Mouse (Mus musculus): ENCODE measurements around the gene Clstn2.
A peak's percentile ranks its signal among the peaks of the same experiment; 100 is the strongest.

The Clstn2 gene

DNA sequence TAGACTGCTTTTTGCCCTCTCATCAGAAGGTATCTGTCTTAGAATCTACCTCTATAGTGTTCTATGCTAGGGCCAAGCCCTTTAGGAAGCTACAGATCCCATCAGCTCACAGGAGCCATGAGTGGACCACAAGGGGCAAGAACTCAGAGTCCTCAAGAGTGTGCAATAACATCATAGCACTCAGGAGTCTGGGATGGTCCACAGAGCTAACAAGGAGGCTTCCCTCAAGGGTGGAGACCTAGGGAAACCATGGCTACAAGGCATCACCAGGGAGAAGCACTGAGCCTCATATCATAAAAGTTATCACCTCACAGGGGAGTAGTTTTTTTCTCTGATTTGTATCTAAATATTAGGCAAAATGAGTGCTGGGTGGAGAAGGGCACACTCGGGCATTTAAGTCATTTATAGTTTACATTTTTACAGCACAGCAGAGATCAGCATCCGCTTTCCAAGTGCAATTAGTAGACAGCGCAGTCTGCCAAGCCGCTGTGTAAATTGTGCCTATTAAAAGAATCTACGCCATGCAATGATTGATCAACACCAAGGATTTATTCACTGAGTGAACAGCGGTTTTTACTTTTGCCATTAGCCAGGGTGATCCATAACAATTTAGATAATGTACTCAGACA is 82.5 kb downstream of the Clstn2 start:
- DNase-seq (ENCODE audit: low spot score), result no peak

DNA sequence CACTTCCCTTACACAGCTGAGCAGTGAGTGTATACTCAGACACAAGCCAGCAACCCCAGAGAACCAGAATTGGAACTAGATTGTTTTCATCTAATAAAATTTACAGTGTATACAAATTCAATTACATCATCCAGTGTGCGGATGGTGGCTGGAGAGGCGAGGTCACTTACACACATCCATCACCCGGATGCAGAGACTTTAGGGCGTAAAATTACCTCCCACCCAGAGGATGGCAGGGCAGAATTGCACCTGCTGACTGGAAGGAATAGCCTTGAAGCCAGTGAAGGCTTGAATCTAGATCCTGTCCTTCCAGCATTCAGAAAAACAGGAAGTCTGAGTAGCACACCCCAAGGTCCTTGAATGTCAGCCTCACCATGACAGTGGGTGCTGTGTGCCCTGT is 113.7 kb downstream of the Clstn2 start:
- DNase-seq (ENCODE audit: low spot score), result no peak

- no peak for DNase-seq (ENCODE audit: low spot score)
These were observed 141.6 kb downstream of the Clstn2 start for GRCm38 (mm10) chr9:97891415-97891814.

DNA sequence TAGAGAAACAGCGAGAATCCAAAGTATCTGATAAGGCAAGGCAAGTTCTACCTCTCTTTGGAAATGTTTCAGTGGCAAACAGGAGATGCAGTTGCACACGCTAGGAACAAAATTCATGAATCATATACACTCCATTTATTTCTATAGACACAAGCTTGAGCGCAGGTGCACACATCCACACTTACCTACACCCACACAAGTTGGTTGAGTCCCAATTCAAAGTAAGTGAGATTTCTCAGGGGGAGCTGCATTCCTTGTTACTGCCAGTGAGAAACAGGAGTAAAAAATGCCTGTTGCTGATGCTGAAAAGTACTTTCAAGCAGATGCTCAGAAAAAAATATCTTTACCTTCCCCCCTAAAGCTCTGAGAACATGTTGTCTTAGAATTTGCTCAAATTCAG is 149.6 kb downstream of the Clstn2 start:
- DNase-seq (ENCODE audit: low spot score), result no peak

DNA sequence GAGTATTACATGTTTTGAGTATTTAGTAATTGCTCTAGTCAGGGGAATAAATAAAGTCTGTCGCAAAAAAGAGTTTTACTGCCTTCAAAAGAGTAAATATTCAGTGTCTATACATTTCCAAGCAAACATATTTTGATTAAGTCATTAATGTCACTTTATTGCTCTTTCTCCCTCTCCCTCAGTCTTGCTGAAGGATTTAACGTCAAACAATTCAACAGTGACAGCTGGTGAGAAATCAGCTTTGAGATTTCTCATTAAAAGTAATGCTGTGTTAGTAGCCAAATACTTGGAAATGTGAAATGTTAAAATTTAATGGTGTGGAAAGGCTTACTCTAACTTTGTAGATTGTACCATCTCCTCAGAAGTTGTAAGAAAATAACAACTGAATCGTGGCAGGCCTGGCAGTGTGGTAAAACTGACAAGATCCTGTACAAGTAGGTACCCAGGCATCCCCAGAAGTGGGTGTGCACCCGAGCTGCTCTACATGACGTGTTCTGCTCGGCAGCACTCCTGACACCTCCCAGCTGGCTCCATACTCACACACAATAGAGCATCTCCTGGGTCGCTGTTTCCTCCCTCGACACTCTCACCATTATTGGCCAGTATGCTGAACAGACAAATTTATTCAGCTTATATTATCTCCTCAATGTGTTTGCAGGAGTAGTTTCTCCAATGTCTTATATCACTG is 165.8 kb downstream of the Clstn2 start:
- no peak for DNase-seq (ENCODE audit: low spot score)

- DNase-seq (ENCODE audit: low spot score), result no peak
These were observed 180.1 kb downstream of the Clstn2 start for GRCm38 (mm10) chr9:97852859-97853258.

DNA sequence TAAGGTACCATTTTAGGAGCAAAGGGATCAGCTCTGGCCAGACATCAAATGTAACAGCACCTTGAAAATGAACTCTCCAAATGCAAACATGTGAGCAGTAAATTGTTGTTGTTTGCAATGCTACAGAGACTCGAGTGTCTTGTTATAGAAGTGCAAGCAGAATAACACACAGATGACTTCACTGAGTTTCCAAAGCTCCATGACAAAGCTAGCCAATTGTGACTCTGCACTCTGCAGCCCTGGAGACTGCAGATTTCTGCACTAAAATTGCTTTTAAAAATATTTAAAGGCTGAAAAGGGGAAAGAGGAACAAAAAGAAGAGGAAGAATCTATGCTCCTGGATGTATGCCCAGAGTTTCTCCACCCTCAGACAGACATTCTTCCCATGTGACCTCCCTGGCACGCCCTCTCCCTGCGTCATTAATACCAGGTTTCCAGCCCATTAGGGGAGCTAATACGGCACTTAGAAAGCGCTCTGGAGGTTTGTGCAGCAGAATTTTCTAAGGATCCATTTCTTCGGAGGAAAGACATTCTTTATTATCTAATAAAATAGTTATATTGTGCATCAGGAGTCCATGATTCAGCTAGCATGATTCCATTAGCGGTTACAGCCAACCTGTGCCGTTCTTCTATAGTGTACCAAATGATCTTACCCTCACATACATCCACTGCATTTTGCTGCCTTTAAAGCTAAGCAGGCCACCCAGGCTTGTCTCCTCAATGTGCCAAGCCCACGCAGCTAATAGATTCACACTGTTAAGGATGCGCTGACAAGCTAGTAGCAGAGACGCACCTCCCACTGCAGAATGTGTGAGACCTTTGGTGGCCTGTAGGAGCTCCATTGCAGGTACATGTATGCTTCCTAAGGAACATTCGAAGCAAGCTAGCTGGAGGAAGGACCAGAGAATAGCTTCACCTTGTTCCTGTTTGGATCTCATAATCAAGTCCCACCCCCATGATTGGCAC is 184.8 kb downstream of the Clstn2 start:
- no peak for DNase-seq (ENCODE audit: low spot score)

DNA sequence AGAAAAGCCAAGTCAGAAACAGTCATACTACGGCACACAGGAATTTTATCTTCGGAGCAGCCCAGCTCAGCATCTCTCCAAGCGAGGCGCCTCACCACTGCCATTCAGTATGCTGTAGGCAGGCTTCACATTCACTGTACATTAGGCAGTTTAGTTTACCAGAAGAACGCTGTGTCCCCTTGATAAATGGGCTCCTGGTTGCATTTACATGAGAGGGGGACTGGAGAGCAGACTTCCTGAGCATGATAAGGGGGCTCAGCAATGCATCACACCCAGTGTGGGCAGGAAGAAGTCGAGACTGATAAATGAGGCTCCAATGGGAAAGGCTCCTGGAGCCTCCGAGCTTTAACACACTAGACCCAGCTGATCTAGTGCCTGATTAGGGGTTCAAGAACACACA is 190.9 kb downstream of the Clstn2 start:
- DNase-seq (ENCODE audit: low spot score), result no peak

- no peak for DNase-seq (ENCODE audit: low spot score)
These were observed 201.8 kb downstream of the Clstn2 start for GRCm38 (mm10) chr9:97831216-97831615.

GRCm38 (mm10) chr9:97829919-97830318 is 203.1 kb downstream of the Clstn2 start:
- DNase-seq (ENCODE audit: low spot score), result no peak

DNA sequence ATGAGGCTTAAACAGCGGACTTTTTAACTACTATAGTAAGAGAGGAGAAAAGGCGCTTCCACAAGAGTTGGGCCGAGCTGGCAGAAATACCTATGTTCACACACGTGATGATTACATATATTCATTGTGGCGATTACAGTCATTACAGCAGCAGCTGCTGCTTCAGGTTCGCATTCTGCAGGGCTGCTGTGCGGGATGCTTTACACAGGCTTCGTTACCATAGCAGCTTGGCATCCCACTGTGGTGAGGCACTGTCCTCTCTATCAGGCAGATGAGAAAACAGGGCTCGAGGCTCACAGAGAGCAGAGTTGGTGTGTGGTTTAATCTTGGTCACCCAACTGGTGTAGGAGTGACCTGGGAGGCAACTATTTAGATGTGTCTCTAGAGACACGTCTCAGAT is 205.3 kb downstream of the Clstn2 start:
- DNase-seq (ENCODE audit: low spot score), result no peak

DNA sequence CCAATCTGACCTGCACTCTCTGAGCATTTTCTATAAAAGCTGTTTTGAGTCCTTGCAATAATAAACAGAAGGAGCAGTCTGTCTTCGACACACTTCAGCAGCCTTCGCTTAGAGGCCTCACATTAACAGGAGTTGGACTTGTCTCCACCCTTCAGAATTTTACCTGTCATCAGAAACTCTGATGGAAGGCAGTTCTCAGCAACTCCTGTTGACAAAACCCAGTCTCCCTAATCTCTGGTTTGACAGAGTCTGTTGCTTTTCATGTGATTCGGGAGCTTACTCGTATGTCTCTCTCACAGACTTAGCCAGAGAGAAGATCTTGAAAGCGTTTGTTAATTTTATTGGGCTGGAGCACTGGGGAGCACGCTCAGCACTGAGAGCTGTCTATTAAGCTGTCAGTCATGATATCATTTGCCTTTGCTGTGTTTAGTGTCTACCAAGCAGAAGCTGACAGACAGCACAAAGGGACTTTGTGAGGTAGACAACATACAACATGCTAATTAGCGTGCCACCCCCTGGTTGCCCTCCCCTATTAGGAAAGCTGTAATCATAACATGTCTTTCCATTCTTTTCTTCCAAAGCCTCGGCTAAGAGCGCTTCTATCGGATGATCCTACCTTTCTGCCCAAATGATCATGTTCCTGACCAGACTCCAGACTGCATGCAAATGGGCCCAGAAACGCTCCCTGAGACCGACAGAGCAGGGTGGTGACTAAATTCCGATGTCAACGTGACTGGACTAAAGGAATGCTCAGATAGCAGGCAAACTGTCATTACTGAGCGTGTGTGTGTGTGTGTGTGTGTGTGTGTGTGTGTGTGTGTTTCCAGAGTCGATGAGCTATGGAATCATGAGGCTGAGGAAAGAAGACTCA is 206.7 kb downstream of the Clstn2 start:
- DNase-seq (ENCODE audit: low spot score), result no peak

GRCm38 (mm10) chr9:97817116-97817515 is 215.9 kb downstream of the Clstn2 start:
- DNase-seq (ENCODE audit: low spot score), result no peak

GRCm38 (mm10) chr9:97816143-97816805 is 216.7 kb downstream of the Clstn2 start:
- no peak for DNase-seq (ENCODE audit: low spot score)

DNA sequence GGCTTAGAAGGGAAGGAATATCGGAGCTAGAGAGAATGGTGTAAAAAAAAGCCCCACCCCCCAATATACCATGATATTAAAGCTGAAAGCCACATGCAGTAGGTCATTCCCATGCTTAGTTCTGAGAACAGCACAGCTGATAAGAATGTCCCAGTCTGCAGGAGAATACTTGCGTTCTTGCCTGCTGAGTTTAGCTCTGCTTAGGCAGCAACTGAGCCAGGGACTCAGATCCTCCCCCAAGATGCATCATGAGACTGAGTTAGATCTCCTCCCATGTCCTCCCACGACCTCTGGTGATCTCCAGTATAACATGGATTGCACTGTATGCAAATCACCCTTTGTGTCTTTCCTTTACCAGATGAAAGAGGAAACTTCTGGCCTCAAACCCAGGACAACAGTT is 219.8 kb downstream of the Clstn2 start:
- DNase-seq (ENCODE audit: low spot score), result peak; percentile 49

GRCm38 (mm10) chr9:97807031-97807430 is 225.9 kb downstream of the Clstn2 start:
- DNase-seq (ENCODE audit: low spot score), result no peak

DNA sequence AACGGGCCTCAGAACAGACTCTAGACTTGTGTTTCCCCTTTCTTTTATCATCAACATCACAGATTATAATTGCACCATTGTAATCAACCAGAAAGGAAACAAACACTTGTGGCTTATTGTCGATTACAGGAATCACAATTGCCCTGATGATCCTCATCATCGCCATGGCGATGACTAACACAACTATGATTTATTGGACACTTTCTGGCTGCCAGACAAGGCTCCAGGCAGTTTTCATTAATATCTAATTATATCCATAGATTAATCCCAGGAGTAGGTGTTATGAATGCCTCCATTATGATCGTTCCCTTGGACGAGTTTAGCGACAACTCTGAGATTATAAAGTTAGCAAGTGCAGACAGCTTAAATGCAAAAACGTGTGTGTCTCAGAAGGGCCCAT is 239.3 kb downstream of the Clstn2 start:
- DNase-seq (ENCODE audit: low spot score), result no peak

DNA sequence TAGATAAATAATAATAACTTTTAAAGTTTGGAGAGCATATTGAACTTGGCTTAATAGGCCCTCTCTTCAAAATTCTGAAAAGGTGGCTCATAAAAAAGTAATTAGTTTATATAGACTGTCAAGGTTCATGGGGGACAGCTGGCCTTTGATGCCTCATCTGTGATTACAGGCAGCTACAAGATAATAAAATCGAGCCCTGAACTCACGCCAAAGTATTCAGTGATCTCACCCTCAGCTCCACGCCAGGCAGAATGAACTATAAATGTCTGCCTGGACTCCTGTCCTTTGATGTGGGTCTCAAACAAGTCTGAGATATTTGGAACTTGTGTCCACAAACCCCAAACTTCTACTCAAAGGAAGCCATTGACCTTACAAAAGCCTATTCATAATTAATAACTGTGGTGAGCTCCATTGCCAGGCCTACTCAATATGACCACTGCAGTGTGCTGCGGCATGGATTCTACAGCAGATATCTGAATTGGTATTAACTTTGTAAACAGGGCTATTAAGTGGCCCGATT is 244.8 kb downstream of the Clstn2 start:
- no peak for DNase-seq (ENCODE audit: low spot score)

DNA sequence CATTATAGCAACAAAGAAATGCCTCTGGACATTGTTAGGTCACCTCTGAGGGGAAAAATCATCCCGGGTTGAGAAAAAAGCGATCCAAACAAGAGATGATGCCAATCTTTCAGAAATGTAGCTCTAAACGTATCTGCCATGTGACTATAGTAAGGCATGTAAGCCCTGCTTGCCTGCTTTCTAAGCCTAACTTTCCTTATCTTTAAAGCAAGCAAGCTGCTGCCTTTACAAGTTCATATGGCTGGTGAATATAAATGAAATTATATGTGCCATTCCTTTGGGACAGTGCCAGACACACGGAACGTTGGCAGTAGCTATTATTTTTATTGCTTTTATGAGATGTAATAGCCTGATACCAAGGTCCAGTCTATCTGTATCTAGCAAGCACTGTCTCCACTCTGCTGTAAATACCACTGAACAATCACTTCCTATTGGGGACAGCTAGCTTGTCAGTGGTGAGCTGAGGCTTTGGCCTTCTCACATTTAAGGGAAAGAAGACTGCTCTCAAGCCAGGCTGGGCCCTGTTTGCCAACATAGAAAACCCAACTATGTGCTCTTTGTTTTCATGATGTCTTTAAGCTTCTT is 252.9 kb downstream of the Clstn2 start:
- DNase-seq (ENCODE audit: low spot score), result no peak

DNA sequence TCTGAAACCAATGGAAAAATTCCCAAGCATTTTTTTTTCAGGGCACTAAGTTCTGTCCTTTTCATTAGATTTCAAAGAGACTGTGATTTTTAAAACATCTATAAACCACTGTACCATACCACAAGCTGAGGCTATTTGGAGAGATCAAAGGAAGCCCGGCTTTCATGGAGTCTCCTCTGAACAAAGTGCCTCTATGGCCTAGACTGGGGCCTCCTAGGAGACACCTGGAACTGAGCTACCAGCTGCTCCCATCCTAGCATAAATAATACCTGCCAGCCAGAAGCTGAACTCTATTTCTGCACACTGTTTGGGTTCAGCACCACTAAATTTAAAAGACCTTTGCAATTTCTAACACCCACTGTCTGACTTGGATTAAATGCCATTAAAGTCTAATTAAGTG is 257.2 kb downstream of the Clstn2 start:
- no peak for DNase-seq (ENCODE audit: low spot score)

DNA sequence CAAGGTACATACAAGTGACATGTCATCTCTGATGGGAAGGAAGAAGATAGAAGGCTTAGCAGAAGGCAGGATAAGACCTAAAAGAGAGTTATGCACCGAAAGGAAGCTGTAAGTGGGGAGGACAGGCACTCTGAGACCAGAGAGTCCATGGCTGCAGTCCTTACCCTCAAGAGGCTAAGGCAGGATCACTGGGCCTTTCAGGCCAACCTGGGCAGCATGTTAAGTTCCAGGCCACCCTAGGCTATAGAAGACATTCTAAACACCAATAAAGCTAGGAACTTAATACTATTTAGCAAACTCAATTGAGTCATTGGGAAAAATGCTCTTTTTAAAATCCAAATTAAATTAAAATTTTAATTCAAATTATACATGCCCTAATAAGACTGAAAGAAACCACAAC is 258.0 kb downstream of the Clstn2 start:
- no peak for DNase-seq (ENCODE audit: low spot score)

All from testis, postnatal 14 days (tissue).